Mouse (Mus musculus) intestine, postnatal 0 days (tissue): ENCODE measurements at regions not wholly inside any gene's neighbourhood (a gene's known extent, or its start where the extent isn't known, plus 50 kb on each side); places are given as distances from the start of the nearest gene placed in this dataset.

ENCODE experiments used
- ATAC-seq: fragments of 200-750 bp; cut with Nextera tagmentation; 2 replicates; pipeline ENCODE4 v1.8.0; 2017; ENCODE audit warnings: mild to moderate bottlenecking, moderate TSS enrichment, moderate library complexity
- H3K27ac ChIP-seq: fragments of 300-500 bp; sonication (generic); 2 replicates; pipeline ENCODE4 v1.5.1; 2014; ENCODE audit warnings: mild to moderate bottlenecking, low read depth, low read length, moderate library complexity
- H3K27me3 ChIP-seq: fragments of 300-500 bp; sonication (generic); replicated peaks from 2 replicates; pipeline ENCODE4 v1.6.1; 2014; ENCODE audit warnings: low read length, mixed read lengths; ENCODE audit not compliant: control insufficient read depth, insufficient read depth
- H3K36me3 ChIP-seq: fragments of 300-500 bp; sonication (generic); 2 replicates; pipeline ENCODE4 v1.6.1; 2014; ENCODE audit warnings: mild to moderate bottlenecking, moderate library complexity; ENCODE audit not compliant: control insufficient read depth, insufficient read depth
- H3K4me1 ChIP-seq: fragments of 300-500 bp; sonication (generic); replicated peaks from 2 replicates; pipeline ENCODE4 v1.6.1; 2014; ENCODE audit warnings: antibody characterized with exemption, low read length, mixed read lengths; ENCODE audit not compliant: control insufficient read depth, insufficient read depth
- H3K4me2 ChIP-seq: fragments of 300-500 bp; sonication (generic); replicated peaks from 2 replicates; pipeline ENCODE4 v1.6.1; 2014; ENCODE audit warnings: low read depth, mild to moderate bottlenecking, moderate library complexity
- H3K4me3 ChIP-seq: fragments of 300-500 bp; sonication (generic); 2 replicates; pipeline ENCODE4 v1.5.1; 2014; ENCODE audit warnings: low read depth, low read length
- H3K9ac ChIP-seq: fragments of 300-500 bp; sonication (generic); 2 replicates; pipeline ENCODE4 v1.6.1; 2014; ENCODE audit warnings: mild to moderate bottlenecking, low read depth, low read length
- H3K9me3 ChIP-seq: fragments of 300-500 bp; sonication (generic); 2 replicates; pipeline ENCODE4 v1.6.1; 2016; ENCODE audit warnings: mixed run types; ENCODE audit not compliant: control insufficient read depth
- CTCF ChIP-seq: sonication (generic); IDR thresholded peaks from 2 replicates; pipeline ENCODE4 v1.5.1; 2016; ENCODE audit warnings: low read depth, mild to moderate bottlenecking, control low read depth, antibody characterized with exemption, moderate library complexity
- WGBS: fragments of 180-500 bp; shearing (Covaris S2); extraction: QIAGEN DNeasy Blood & Tissue Kit; methylation state at CpG from one replicate; pipeline ENCODE4 v1.1.7; 2014; 5-methylcytosine and 5-hydroxymethylcytosine counted together

- Histone ChIP-seq H3K4me2 (no peak overlapping the region), H3K4me1 (no peaks in the 10 kb centered on the region), H3K36me3 (no peaks in the 10 kb centered on the region), H3K9me3 (no peaks in the 10 kb centered on the region), H3K9ac (no peak overlapping the region), H3K27ac (no peak overlapping the region), H3K27me3 (no peaks in the 10 kb centered on the region), H3K4me3 (no peak overlapping the region)
- TF ChIP-seq CTCF, result no peak
- ATAC-seq, result no peak
- 37% methylated on average over 7 of the region's 7 CpGs for WGBS
Observed at GRCm38 (mm10) chr7:133189880-133190462, 65.8 kb upstream of the Ctbp2 start.

GRCm38 (mm10) chr7:133185931-133186601 lies 61.9 kb upstream of the Ctbp2 start:
- H3K4me3 ChIP-seq, result peak overlapping the region; percentile 21
- peak; percentile 84 for ATAC-seq
- no peaks in the 10 kb centered on the region for H3K9me3 ChIP-seq
- WGBS, result 13% methylated on average over 12 of the region's 12 CpGs
- H3K9ac ChIP-seq, result no peak overlapping the region
- H3K4me1 ChIP-seq, result no peaks in the 10 kb centered on the region
- H3K27me3 ChIP-seq, result no peaks in the 10 kb centered on the region
- peak overlapping the region; percentile 70 for H3K27ac ChIP-seq
- H3K36me3 ChIP-seq, result no peaks in the 10 kb centered on the region
- peak; percentile 84 for TF ChIP-seq CTCF
- peak overlapping the region; percentile 60 for H3K4me2 ChIP-seq

- H3K9ac ChIP-seq, result no peak overlapping the region
- no peak overlapping the region for H3K27ac ChIP-seq
- no peak overlapping the region; the same call in 1 of the 2 replicates for H3K4me2 ChIP-seq
- 52% methylated on average over 16 of the region's 16 CpGs for WGBS
- no peak overlapping the region for H3K4me3 ChIP-seq
- H3K36me3 ChIP-seq, result no peaks in the 10 kb centered on the region
- no peaks in the 10 kb centered on the region for H3K9me3 ChIP-seq
- no peak for TF ChIP-seq CTCF
- H3K4me1 ChIP-seq, result no peaks in the 10 kb centered on the region
- H3K27me3 ChIP-seq, result no peaks in the 10 kb centered on the region
- ATAC-seq, result no peak
Observed at GRCm38 (mm10) chr7:133184905-133185594, 60.9 kb upstream of the Ctbp2 start.

GRCm38 (mm10) chr7:133181388-133181787 lies 57.2 kb upstream of the Ctbp2 start:
- Histone ChIP-seq H3K36me3 (no peaks in the 10 kb centered on the region), H3K9me3 (no peaks in the 10 kb centered on the region), H3K27me3 (no peaks in the 10 kb centered on the region), H3K4me1 (no peaks in the 10 kb centered on the region), H3K9ac (no peak overlapping the region), H3K4me3 (no peak overlapping the region), H3K4me2 (no peak overlapping the region), H3K27ac (no peak overlapping the region)
- no peak for ATAC-seq
- peak; percentile 55 for TF ChIP-seq CTCF
- WGBS, result 48% methylated on average over 2 of the region's 2 CpGs

GRCm38 (mm10) chr7:133177179-133177575 lies 53.0 kb upstream of the Ctbp2 start:
- Histone ChIP-seq H3K9me3 (no peaks in the 10 kb centered on the region), H3K27me3 (no peaks in the 10 kb centered on the region), H3K4me2 (no peak overlapping the region), H3K9ac (no peak overlapping the region), H3K4me1 (no peaks in the 10 kb centered on the region), H3K27ac (no peak overlapping the region), H3K36me3 (no peaks in the 10 kb centered on the region), H3K4me3 (no peak overlapping the region)
- no peak for TF ChIP-seq CTCF
- 68% methylated on average over 4 of the region's 4 CpGs for WGBS
- ATAC-seq, result no peak

GRCm38 (mm10) chr7:133176256-133177178 lies 52.4 kb upstream of the Ctbp2 start:
- Histone ChIP-seq H3K27ac (no peak overlapping the region), H3K36me3 (no peaks in the 10 kb centered on the region)
- 46% methylated on average over 10 of the region's 10 CpGs for WGBS

More at GRCm38 (mm10) chr7:133176256-133177178, 52.4 kb upstream of the Ctbp2 start:
- H3K9me3 ChIP-seq, result no peaks in the 10 kb centered on the region
- H3K9ac ChIP-seq, result no peak overlapping the region
- no peaks in the 10 kb centered on the region for H3K4me1 ChIP-seq
- no peak overlapping the region for H3K4me3 ChIP-seq
- ATAC-seq, result no peak
- H3K4me2 ChIP-seq, result no peak overlapping the region
- no peak for TF ChIP-seq CTCF
- no peaks in the 10 kb centered on the region for H3K27me3 ChIP-seq
